Mouse (Mus musculus) ovary, postnatal 14 days (tissue): Measurements from ENCODE around the gene Cpt1a.

ENCODE experiments used
- DNase-seq: peaks from one replicate; pipeline ENCODE4 v3.0.0; 2022; ENCODE audit warnings: low spot score

The Cpt1a gene

DNA sequence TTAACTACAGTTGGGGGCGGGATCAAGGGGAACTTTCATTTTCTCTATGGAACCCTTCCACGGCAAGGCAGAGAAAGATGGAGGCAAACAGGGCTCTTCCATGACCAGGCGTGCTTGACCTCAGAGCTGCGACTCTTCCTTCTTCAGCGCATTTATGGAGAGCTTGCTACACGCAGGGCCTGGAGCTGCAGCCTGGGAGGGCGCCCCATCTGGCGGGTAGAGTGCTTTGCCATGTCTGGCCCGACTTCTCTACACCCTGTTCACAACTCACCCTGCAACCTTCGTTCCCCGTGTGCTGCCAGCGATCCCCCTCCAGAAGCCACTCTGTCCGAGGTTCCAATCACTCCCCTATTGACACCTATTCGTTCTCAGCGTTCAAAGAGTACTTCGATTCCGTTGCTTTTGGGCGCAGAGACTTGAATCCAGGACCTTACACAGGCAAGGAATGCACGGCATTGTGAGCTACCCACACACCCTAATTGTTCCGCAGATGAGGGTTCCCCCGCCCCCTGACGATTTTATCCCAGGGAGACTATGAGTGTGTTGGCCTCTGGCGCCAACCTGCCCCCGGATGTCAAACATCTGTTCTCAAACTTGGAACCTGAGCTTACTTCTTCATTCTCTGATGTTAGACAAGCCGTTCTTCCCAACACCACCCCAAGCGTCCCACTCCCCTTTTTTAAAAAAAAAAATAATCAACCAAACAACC lies at the start of gene Cpt1a:
Gene Cpt1a (plus strand): TSS at position 74 of the 709 bp plus-strand sequence.
- peak; percentile 45 for DNase-seq

GRCm38 (mm10) chr19:3273331-3273730 lies 48.8 kb upstream of the Cpt1a start:
- no peak for DNase-seq

GRCm38 (mm10) chr19:3275744-3276365 lies 46.3 kb upstream of the Cpt1a start:
- no peak for DNase-seq

GRCm38 (mm10) chr19:3281886-3282285 lies 40.2 kb upstream of the Cpt1a start:
- DNase-seq = no peak

- DNase-seq = peak; percentile 94
Observed at GRCm38 (mm10) chr19:3282572-3283467, 39.3 kb upstream of the Cpt1a start, which contains the start of the genes Mrpl21 and Ighmbp2. TSS of gene Mrpl21 (plus strand) at chr19:3282901. TSS of gene Ighmbp2 (minus strand) at chr19:3283017.

- DNase-seq = no peak
Observed at GRCm38 (mm10) chr19:3289006-3289405, 33.1 kb upstream of the Cpt1a start.

DNA sequence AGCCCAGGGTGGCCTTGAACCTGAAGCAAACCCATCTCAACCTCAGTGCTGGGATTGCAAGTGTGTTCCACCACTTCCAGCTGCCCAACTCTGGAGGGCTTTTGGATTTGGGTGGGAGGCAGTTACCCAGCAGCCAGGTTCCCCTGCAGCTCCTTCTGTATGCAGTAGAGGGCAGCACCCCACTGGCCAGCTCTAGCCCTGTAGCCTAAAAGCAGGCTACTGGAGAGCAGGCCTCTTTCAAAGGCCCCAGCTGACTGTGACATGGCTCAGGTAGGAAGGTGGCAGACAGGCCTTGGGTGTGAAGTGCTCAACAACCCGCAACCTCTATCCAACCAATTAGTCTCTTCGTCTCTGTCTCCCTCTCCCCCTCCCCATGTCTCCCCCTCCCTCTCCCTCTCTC lies 30.1 kb upstream of the Cpt1a start:
- DNase-seq = peak; percentile 61

DNA sequence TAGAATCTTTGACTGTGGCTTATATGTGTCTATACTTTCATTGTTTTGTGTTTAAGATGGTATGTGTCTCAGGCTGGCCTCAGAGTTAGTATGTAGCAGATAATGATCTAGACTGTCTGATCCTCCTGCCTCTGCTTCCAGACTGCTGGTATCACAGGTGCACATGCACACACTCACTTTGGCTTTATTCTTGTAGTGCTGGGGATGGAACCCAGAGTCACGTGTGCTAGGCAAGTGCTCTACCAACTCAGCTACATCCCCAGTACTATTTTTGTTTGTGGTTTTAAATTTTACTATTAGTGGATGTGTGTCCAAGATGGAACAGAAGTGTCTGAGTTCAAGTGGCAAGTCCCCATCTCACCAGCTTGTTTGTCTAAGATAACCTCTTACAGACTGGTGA lies 29.1 kb upstream of the Cpt1a start:
- DNase-seq = no peak

DNA sequence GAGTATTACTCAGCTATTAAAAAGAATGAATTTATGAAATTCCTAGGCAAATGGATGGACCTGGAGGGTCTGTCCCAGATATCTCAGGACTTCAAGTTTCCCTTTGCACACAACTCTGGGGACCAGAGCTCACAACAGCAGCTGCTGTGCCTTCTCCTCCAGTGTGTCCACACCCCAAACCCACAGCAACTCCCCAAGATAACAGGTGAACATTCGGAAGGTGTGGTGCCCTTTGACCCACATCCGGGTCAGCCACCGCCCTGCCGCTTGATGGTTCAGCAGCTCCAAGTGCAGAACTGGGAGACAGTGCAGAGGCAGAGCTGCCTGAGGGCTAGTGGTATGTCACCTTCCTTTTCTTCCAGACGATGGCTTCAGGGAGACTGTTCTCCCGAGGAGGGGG lies 26.9 kb upstream of the Cpt1a start:
- DNase-seq = no peak

GRCm38 (mm10) chr19:3297034-3297433 lies 25.1 kb upstream of the Cpt1a start:
- DNase-seq = no peak

DNA sequence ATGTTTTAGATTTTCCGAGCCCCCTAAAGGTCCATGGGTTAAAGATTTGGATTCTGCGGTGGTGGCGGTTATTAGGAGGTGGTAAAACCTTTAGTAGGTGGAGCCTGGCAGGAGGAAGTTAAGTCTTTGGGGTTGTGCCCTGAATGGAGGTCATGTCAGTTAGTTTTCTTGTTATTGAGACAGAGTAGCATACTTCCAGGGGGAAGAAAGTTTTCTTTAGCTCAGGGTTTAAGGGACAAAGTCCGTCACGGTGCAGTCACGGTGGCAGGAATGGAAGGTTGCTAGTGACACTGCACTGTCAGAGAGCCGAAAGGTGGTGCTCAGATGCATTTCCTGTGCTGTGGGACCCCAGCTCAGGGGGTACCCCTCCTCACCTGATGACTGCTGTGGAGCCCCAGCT lies 24.4 kb upstream of the Cpt1a start:
- DNase-seq = no peak

DNA sequence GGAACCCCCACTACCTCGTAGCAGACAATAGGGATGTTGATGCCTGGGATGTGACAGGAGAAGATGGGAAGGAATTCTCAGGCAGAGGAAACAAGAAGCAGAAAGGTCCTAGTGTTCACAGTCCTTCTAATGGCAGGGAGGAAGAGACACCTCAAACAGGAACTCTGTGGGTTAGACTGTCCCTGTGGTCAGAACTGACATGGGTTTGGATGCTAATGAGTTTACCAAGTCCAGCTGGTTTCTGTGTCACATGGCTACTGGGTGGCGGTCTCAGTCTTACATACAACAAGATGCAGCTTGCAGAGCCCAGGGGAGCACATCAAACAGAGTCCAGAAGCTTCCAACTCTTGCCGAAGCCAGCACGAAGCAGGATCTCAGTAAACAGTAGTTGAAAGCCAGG lies 18.1 kb upstream of the Cpt1a start:
- no peak for DNase-seq

DNA sequence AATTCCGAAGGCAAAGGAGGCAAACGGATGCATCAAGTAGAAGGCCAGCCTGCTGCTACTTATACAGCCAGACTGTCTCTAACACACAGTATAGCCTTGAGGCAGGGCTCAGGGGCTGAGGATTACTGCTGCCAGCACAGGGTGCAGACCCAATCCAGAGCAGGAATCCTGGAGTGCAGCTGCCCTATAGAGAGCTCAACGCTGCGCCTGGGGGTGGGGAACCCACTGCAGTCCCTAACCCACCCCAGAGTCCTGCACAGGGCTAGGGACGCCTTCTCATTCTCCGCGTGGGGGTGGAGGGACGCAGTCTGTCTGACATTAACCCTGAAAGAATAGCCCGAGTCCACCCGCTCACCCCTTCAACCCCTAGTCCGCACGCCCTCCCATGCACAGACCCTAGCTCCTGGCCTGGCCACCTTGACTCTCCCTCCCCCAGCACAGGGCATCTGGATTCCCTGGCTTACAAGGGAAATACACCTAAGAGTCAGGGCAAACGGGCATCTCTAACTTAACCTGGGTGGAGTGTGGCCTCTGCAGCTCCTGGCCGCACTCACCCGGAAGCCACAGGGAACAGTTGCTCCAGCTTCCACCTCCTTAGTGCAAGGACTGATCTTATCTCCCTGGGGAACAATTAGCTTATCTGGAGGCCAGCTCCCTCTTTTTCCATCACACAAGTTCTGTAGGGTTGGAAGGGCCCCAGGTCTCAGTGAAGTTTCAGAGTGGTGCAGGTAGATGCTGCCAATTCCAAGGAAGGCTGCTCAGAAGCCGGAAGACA lies 14.8 kb upstream of the Cpt1a start:
- no peak for DNase-seq

DNA sequence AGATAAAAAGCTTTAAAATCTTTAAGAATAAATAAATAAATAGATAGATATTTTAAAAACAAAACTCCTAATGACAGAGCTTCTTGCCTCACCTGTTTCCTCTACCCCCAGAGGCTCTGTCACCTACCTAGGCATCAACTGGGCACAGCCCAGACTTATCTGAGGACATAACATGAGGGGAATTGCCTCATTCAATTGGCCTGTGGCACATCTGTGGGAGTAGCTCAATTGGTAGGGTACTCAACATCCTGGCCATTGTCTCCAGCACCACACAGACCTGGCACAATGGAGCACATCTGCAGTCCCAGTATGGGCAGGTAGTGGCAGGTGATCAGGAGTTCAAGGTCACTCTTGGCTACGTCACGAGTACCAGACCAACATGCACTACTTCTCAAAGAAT lies 2.8 kb upstream of the Cpt1a start:
- DNase-seq = no peak

DNA sequence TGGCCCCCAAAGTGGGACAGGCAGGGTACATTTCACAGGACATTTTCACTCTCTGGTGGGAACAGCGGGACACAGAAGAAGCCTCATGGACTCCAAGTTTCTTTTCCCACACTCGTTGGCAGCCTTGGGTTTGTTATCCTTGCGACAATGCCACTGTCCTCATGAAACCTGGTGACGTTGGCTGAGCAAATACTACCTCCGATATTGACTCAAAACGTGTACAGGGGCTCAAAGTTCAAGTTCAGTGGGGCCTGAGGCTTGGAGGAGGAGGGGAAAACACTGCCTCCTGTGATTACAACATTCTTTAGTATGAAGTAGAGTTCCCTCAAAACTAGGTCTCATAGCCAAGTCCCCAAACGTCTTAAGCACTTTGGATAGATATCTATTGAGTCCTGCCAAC lies 2.0 kb upstream of the Cpt1a start:
- DNase-seq = no peak

- DNase-seq = no peak
Observed at GRCm38 (mm10) chr19:3320801-3321200, 1.3 kb upstream of the Cpt1a start.

GRCm38 (mm10) chr19:3321617-3322016 lies 517 bp upstream of the Cpt1a start:
- peak; percentile 59 for DNase-seq

- peak; percentile 79 for DNase-seq
Observed at GRCm38 (mm10) chr19:3323201-3323621, 1.1 kb downstream of the Cpt1a start.

- DNase-seq = peak; percentile 49
Observed at GRCm38 (mm10) chr19:3323753-3324270, 1.7 kb downstream of the Cpt1a start.

DNA sequence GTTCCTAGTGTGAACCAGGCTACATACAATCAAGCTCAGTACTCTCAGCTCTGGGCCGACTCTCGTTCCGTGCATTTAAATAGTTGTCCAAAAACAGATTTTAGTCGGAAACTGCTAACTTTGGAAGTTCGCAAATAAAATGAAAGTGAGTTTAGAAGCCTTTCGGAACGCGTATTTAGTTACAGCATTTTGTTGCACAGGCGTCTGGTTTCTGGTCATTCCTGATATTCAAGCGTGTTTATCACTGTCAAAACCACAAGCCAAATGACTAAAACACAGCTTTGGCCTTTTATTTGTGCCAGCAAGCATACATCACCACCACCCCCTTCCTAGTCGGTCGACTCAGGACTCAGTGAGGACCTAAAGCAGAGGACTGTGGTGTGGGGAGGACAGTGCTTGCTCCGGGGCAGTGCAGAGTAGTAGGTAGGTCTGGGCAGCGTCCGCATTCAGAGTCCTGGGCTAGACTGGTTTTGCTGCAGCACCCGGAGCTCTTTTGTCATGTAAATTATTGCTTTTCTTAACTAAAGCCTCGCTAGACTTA lies 2.2 kb downstream of the Cpt1a start:
- DNase-seq = no peak
